Mouse (Mus musculus) cerebellum, postnatal 36 days (tissue): ENCODE results near the gene Gm9195.
A peak's percentile ranks its signal among the peaks of the same experiment; 100 is the strongest.

Experiments
- DNase-seq, 2 experiments: peaks; one replicate each; pipeline ENCODE4 v3.0.0; 2021 to 2022; ENCODE audit warnings: mixed read lengths in 2 of 2

Gene Gm9195

GRCm38 (mm10) chr14:72440929-72441328, 50.7 kb downstream of the Gm9195 start:
- DNase-seq = no peak

DNA sequence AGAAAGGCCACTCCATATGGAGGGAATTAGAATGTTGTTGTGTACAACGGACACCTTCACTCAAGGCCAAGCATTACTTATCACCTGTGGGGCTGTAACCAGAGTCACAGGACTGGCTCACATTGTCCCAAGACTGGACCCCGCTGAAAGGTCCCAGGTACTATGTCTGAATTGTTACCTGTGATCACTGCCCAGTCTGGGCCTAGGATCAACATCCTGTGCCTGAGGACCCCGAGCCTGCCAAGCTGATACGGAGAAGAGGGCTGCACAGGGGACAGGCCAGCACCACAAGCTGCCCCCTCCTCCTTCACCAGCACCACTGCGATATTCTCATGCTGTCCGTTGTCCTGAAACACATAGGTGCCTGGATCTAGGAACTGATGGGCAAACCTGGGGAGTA, 51.2 kb downstream of the Gm9195 start:
- no peak for DNase-seq

DNA sequence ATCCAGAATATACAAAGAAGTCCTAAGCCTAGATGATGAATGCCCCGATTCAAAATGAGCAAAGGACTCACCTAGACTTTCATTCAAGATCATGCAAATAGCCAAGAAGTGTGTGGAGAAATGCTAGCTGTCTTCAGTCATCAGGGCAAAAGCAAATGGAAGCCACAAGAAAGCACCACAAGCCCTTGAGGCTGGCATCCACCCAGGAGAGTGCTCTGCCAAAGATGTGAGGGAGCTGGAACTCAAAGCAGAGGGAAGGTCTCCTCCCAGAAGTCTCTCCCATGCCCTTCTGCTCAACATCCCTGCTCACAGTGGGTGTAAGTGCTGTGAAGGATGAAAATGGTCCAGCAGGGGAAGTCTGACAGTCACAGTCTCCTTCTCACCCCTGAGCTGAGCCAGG, 52.7 kb downstream of the Gm9195 start:
- no peak for DNase-seq

- peak; percentile 36 to 57 for DNase-seq
These were observed 101.9 kb downstream of the Gm9195 start for GRCm38 (mm10) chr14:72389696-72390095.

- no peak for DNase-seq
These were observed 102.3 kb downstream of the Gm9195 start for GRCm38 (mm10) chr14:72389288-72389687.

GRCm38 (mm10) chr14:72377224-72377623, 114.4 kb downstream of the Gm9195 start:
- DNase-seq = peak; percentile 7 to 9
